Mouse (Mus musculus) stomach, embryonic 15.5 days (tissue): Measurements from ENCODE around the gene Npcd. TPM values are rescaled to one million over a fixed set of nuclear protein-coding genes. Genes with fewer than 3 reads are reported as not detected.
A peak's percentile ranks its signal among the peaks of the same experiment; 100 is the strongest.

Experiments
- ATAC-seq: fragments of 200-750 bp; cut with Nextera tagmentation; 2 replicates; pipeline ENCODE4 v1.8.0; 2017; ENCODE audit warnings: low read depth, moderate number of reproducible peaks, moderate TSS enrichment; ENCODE audit not compliant: insufficient read depth, low FRiP score
- H3K27ac ChIP-seq: fragments of 300-500 bp; sonication (generic); 2 replicates; pipeline ENCODE4 v1.5.1; 2015; ENCODE audit warnings: mild to moderate bottlenecking, inconsistent platforms
- H3K27me3 ChIP-seq: fragments of 300-500 bp; sonication (generic); replicated peaks from 2 replicates; pipeline ENCODE4 v1.6.1; 2015; ENCODE audit warnings: inconsistent platforms
- H3K36me3 ChIP-seq: fragments of 300-500 bp; sonication (generic); 2 replicates; pipeline ENCODE4 v1.6.1; 2015; ENCODE audit warnings: inconsistent platforms
- H3K4me1 ChIP-seq: fragments of 300-500 bp; sonication (generic); 2 replicates; pipeline ENCODE4 v1.6.1; 2015; ENCODE audit warnings: inconsistent platforms
- H3K4me2 ChIP-seq: fragments of 300-500 bp; sonication (generic); 2 replicates; pipeline ENCODE4 v1.6.1; 2015; ENCODE audit warnings: mild to moderate bottlenecking, inconsistent platforms
- H3K4me3 ChIP-seq: fragments of 300-500 bp; sonication (generic); replicated peaks from 2 replicates; pipeline ENCODE4 v1.5.1; 2015; ENCODE audit warnings: inconsistent platforms
- H3K9ac ChIP-seq: fragments of 300-500 bp; sonication (generic); 2 replicates; pipeline ENCODE4 v1.6.1; 2015; ENCODE audit warnings: inconsistent platforms
- H3K9me3 ChIP-seq: fragments of 300-500 bp; sonication (generic); 2 replicates; pipeline ENCODE4 v1.6.1; 2016; ENCODE audit warnings: inconsistent platforms
- WGBS: fragments of 180-500 bp; shearing (Covaris S2); methylation state at CpG from one replicate; pipeline ENCODE4 v1.1.7; 2015; 5-methylcytosine and 5-hydroxymethylcytosine counted together
- polyA plus RNA-seq: library from polyadenylated mRNA; unstranded; fragments of >200 nt; fragmentation: Nextera tagmentation; extraction: Ambion mirVana; gene quantifications from 2 replicates; pipeline ENCODE4 v1.2.1, GENCODE M21; 2015

Npcd gene
- polyA plus RNA-seq, 1 experiment from 2014 or later = not detected

DNA sequence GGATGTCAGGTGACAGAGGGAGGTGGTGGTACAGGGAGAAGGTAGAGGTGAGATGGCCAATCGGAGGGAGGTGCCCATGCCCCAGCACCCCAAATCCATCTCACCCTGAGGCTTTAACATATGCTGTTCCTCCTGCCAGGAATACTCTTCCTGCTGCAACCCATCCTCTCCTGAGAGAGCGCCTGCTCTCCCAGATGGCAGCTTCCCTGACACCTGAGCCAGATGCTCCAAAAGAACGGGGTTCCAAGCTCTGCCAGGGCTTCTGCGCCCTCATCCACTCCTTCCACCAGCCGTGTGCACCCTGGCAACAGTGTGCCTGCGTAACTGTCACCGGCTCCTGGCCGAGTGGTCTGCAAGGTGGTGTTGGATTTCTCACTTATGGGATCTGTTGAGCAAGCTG is 36.4 kb downstream of the Npcd start:
- Histone ChIP-seq H3K9me3 (no peaks in the 10 kb centered on the region), H3K27me3 (peaks cover 18% of the 10 kb centered on the region; the same call in 1 of the 2 replicates), H3K9ac (no peak overlapping the region), H3K4me2 (no peak overlapping the region), H3K36me3 (no peaks in the 10 kb centered on the region), H3K27ac (no peak overlapping the region), H3K4me1 (no peaks in the 10 kb centered on the region), H3K4me3 (no peak overlapping the region)
- 83% methylated on average over 8 of the region's 8 CpGs for WGBS
- no peak for ATAC-seq

DNA sequence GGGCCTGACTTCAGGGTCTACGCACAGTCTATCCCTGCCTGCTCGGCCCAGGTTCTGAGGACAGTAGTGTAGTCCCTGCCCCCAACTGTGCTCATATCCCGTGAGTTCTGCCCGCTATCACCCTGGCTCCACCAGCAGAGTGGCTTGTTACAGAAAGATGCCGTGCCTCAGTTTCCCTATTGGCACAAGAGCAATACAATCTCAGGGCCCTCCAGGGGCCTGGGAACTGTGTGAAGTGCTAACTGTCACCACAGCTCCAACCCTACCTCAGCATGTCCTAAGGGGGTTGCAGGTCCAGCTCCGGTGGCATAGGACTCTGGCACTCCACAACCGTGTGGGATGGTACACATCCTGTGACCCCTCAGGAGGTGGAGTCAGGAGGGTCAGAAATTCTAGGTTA is 36.9 kb downstream of the Npcd start:
- Histone ChIP-seq H3K27ac (no peak overlapping the region), H3K9me3 (no peaks in the 10 kb centered on the region), H3K27me3 (peaks cover 12% of the 10 kb centered on the region; the same call in 1 of the 2 replicates), H3K4me1 (no peaks in the 10 kb centered on the region), H3K36me3 (no peaks in the 10 kb centered on the region), H3K4me3 (no peak overlapping the region), H3K9ac (no peak overlapping the region), H3K4me2 (no peak overlapping the region)
- WGBS = 81% methylated on average over 7 of the region's 7 CpGs
- ATAC-seq = no peak

DNA sequence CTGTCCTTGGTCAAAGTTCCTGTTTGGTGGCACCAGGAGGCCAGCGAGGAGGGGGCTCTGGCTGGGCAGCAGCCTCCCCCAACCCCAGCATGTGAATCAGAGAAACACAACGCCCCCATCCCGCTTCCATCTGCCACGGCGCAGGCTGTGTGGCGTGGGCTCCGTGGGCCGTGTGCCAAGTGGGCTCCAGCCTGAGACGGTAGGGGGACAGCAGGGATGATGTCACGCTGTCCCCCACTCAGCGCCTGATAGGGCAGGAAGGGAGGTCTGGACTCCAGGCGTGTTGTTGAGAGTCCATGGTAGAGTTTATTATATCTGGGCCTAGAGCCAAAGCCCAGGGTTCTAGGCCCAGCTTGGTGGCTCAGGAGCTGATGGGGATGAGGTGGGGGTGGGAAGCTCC is 37.8 kb downstream of the Npcd start:
- 77% methylated on average over 12 of the region's 12 CpGs for WGBS
- ATAC-seq = no peak
- no peaks in the 10 kb centered on the region for H3K9me3 ChIP-seq

DNA sequence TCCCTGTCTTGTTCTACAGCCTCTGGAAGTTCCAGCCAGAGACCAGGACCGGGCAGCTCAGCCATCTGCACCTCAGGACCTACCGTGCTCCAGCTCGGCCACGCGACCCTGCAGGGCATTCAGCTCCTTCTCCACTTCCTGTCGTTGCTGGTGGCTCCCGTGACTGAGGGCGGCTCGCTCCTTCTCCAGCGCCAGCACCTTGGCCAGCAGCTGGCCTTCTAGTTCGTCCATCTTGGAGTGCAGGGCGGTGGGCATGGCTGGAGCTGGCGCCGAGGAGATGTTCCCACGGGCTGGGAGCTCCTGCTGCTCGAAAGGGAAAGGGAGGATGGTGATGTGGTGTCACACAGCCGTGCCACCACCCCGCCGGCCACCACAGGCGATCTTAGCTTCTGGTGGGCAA is 39.9 kb downstream of the Npcd start:
- Histone ChIP-seq H3K4me1 (no peaks in the 10 kb centered on the region), H3K4me2 (no peak overlapping the region), H3K27me3 (no peaks in the 10 kb centered on the region), H3K27ac (no peak overlapping the region), H3K4me3 (no peak overlapping the region), H3K9ac (no peak overlapping the region), H3K9me3 (no peaks in the 10 kb centered on the region), H3K36me3 (no peaks in the 10 kb centered on the region)
- no peak for ATAC-seq
- 15% methylated on average over 20 of the region's 20 CpGs for WGBS

More for the DNA sequence above, 37.8 kb downstream of the Npcd start:
- Histone ChIP-seq H3K4me3 (no peak overlapping the region), H3K4me2 (no peak overlapping the region), H3K27me3 (peaks cover 5% of the 10 kb centered on the region; the same call in 1 of the 2 replicates), H3K4me1 (no peaks in the 10 kb centered on the region), H3K36me3 (no peaks in the 10 kb centered on the region), H3K9ac (no peak overlapping the region), H3K27ac (no peak overlapping the region)

DNA sequence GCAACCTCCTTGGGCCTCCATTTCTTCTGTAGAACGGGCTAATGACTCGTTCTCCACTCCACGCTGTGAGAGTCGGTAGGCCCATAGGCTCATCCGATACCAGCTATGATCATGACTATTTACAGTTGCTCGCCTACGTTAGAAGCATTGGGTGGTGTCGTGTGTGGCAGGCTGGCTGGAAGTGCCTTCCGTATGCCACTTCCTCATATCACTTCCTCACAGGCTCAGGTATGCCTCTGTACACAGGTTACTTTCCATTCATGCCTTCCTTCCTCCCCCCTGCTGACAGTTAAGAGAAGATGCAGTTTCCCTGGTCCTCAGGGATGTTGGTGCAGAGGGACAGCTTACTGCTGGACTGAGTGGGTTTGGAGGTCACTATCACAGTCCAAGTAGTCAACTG is 41.0 kb downstream of the Npcd start:
- no peak overlapping the region for H3K4me2 ChIP-seq
- 91% methylated on average over 9 of the region's 9 CpGs for WGBS
- H3K4me1 ChIP-seq = no peaks in the 10 kb centered on the region
- H3K9ac ChIP-seq = no peak overlapping the region
- ATAC-seq = no peak
- no peaks in the 10 kb centered on the region for H3K9me3 ChIP-seq
- H3K4me3 ChIP-seq = no peak overlapping the region
- H3K27me3 ChIP-seq = no peaks in the 10 kb centered on the region
- no peak overlapping the region for H3K27ac ChIP-seq
- no peaks in the 10 kb centered on the region for H3K36me3 ChIP-seq

DNA sequence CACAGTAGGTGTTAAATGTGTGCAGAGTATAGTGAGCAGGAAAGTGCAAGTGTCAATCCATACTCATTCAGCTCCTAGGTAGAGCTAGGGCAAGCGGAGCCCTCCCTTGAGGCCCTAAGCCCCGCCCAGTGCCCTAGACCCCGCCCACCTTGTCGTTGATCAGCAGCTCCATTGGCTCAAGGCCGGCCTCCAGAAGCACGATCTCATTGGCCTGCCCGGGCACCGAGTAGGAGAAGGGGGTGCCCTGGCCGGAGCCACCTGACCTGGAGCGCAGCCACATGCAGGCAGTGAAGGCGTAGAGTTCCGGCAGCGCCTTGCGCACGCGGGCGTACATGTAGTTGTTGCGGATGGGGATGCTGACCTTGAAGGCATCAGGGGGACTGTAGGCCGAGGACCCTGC is 41.6 kb downstream of the Npcd start:
- H3K4me3 ChIP-seq = no peak overlapping the region
- H3K4me2 ChIP-seq = no peak overlapping the region
- peak; percentile 24; the same call in 1 of the 2 replicates for ATAC-seq
- H3K27me3 ChIP-seq = no peaks in the 10 kb centered on the region
- H3K9ac ChIP-seq = no peak overlapping the region
- H3K4me1 ChIP-seq = no peaks in the 10 kb centered on the region
- H3K36me3 ChIP-seq = no peaks in the 10 kb centered on the region
- no peak overlapping the region for H3K27ac ChIP-seq
- 25% methylated on average over 19 of the region's 19 CpGs for WGBS
- no peaks in the 10 kb centered on the region for H3K9me3 ChIP-seq

DNA sequence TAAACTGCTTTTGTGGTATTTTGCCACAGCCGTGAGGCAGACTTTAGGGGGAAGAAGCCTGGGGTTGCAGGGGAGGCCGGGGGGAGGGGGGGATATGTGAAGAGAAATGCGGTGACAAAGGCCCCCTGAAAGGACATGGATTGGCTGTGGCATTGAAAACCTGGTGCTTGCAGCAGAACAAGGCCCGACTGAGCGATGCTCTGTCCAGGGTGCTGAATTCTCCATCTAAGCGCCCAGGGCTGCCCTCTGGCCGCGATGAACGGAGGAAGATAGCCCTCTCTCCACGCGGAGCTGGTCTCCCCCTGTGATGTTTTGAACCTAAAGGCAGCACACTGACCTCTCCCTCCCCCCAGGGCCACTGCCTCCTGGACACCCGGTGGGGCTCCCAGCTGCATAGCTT is 42.5 kb downstream of the Npcd start:
- H3K4me1 ChIP-seq = no peaks in the 10 kb centered on the region
- 4% methylated on average over 12 of the region's 12 CpGs for WGBS
- ATAC-seq = no peak
- no peaks in the 10 kb centered on the region for H3K27me3 ChIP-seq
- no peak overlapping the region for H3K9ac ChIP-seq
- H3K36me3 ChIP-seq = no peaks in the 10 kb centered on the region
- no peak overlapping the region for H3K27ac ChIP-seq
- H3K4me3 ChIP-seq = no peak overlapping the region
- no peaks in the 10 kb centered on the region for H3K9me3 ChIP-seq
- H3K4me2 ChIP-seq = no peak overlapping the region

DNA sequence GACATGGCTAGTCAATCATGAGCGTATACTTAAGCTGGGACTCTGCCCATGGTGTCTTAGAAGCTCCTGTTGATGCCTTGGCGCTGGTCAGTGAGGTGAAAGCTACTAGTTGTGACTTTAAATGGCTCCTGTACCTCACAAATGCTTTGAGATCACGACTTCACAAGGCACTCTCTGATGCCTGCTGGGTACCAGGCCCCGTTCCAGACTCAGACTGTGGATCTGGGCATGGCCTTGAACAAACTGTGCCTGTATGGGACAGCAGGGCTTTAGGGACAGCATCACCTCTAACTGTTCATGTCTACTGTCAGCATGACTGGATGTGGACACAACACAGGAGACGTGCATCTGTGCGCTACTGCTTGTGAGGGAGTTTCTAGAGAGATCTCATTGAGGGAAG is 43.1 kb downstream of the Npcd start:
- 83% methylated on average over 6 of the region's 6 CpGs for WGBS
- ATAC-seq = no peak

DNA sequence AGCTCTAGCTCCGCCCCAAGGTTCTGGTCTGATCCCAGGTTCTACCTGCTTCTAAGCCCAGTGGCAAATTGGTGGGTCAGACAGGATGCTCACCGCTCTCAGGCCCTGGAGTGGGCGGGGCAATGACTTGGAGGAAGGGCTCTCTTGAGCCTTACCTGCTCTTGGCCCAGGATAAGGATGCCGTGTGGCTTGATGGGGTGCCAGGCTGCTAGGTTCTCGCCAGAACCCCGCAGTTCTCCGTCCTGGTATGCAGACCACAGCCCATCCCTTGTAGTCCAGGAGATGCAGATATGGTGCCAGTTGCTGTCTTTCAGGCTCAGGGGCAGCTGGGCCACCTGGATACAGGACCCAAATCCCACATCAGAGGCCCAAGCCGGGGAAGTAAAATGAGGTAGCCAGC is 43.9 kb downstream of the Npcd start:
- no peak overlapping the region for H3K9ac ChIP-seq
- WGBS = 49% methylated on average over 8 of the region's 8 CpGs
- no peak for ATAC-seq

More for the DNA sequence above, 43.1 kb downstream of the Npcd start:
- H3K27ac ChIP-seq = no peak overlapping the region
- no peaks in the 10 kb centered on the region for H3K36me3 ChIP-seq
- no peaks in the 10 kb centered on the region for H3K9me3 ChIP-seq
- no peak overlapping the region for H3K4me2 ChIP-seq
- H3K27me3 ChIP-seq = no peaks in the 10 kb centered on the region
- H3K9ac ChIP-seq = no peak overlapping the region
- no peak overlapping the region for H3K4me3 ChIP-seq
- H3K4me1 ChIP-seq = no peaks in the 10 kb centered on the region

DNA sequence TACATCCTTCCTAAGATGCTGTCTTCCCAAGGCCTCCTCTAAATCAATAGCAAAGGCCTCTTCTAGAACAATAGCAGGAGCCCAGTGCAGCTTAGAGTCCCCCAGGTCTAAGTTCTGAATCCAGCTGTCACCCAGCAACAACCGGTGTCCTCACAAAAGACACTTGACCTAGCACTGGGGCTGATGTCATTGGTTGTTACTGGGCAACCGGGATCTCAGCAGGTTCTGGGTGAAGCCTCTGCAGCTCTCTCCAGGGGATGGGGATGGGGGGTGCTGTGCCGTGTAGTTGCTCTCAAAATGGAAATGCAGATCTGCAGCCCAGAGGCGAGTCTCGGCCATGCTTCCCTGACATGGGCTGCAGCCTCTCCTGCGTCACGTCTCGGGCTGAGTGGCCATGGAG is 46.2 kb downstream of the Npcd start:
- Histone ChIP-seq H3K9ac (no peak overlapping the region), H3K9me3 (no peaks in the 10 kb centered on the region), H3K4me2 (no peak overlapping the region), H3K27me3 (no peaks in the 10 kb centered on the region), H3K36me3 (no peaks in the 10 kb centered on the region), H3K27ac (no peak overlapping the region), H3K4me1 (no peaks in the 10 kb centered on the region), H3K4me3 (no peak overlapping the region)
- no peak for ATAC-seq
- 66% methylated on average over 8 of the region's 8 CpGs for WGBS

More for the DNA sequence above, 43.9 kb downstream of the Npcd start:
- Histone ChIP-seq H3K4me2 (no peak overlapping the region), H3K9me3 (no peaks in the 10 kb centered on the region), H3K27ac (no peak overlapping the region), H3K4me1 (no peaks in the 10 kb centered on the region), H3K27me3 (no peaks in the 10 kb centered on the region), H3K4me3 (no peak overlapping the region), H3K36me3 (no peaks in the 10 kb centered on the region)

DNA sequence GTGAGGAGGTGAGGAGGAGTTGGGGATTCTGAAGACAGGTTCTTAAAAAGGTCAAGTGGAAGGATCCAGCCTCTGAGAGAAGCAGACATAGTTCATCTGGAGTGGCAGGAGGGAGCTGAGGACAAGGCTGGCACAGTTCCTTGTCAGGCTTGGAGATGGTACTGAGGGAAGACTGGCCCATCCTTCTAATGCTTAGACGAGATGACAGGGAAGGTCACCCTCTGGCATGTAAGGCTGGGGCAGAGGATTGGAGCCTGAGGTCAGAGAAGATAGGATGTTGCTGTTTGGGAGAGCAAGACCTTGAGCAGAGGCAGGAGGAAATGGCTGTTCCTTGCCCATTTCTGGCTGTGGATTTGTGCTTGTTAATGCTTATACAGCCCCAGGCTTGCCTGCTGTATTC is 49.0 kb downstream of the Npcd start:
- no peak overlapping the region for H3K4me2 ChIP-seq

DNA sequence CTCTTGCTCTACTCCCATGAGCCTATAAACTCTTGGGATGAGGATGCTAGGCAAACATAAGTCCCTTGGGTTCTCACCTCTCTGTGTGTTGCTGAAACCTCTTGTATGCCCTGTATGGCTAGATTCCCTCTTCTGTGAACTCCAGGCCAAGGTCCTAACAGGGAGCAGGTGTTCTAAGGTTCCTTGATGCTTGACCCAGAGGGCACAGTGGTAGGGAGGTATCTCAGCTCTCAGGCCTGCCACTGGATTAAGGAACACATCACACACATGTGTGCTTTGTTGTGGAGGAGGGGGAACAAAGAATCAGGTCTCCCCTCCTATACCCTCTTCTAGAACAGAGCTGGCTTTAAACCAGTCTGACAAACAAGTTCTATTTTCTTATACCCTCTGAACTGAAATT is 56.3 kb downstream of the Npcd start, which contains the start of gene Dnal4:
Gene Dnal4, minus strand, starts transcription at position 101 of the 400 bp plus-strand sequence.
- Histone ChIP-seq H3K27ac (no peak within 1 kb of the TSS), H3K36me3 (no peaks in the 10 kb centered on the region), H3K4me2 (no peak within 1 kb of the TSS), H3K4me1 (peaks cover 8% of the 10 kb centered on the region; the same call in 1 of the 2 replicates), H3K9me3 (no peaks in the 10 kb centered on the region), H3K27me3 (no peaks in the 10 kb centered on the region), H3K9ac (no peak within 1 kb of the TSS), H3K4me3 (no peak within 1 kb of the TSS)
- no peak for ATAC-seq

More for the DNA sequence above, 49.0 kb downstream of the Npcd start:
- H3K36me3 ChIP-seq = no peaks in the 10 kb centered on the region
- H3K27ac ChIP-seq = no peak overlapping the region
- no peaks in the 10 kb centered on the region for H3K9me3 ChIP-seq
- H3K9ac ChIP-seq = no peak overlapping the region
- H3K4me3 ChIP-seq = no peak overlapping the region
- H3K4me1 ChIP-seq = no peaks in the 10 kb centered on the region
- no peak for ATAC-seq
- 59% methylated on average over 1 of the region's 1 CpGs for WGBS
- no peaks in the 10 kb centered on the region for H3K27me3 ChIP-seq

DNA sequence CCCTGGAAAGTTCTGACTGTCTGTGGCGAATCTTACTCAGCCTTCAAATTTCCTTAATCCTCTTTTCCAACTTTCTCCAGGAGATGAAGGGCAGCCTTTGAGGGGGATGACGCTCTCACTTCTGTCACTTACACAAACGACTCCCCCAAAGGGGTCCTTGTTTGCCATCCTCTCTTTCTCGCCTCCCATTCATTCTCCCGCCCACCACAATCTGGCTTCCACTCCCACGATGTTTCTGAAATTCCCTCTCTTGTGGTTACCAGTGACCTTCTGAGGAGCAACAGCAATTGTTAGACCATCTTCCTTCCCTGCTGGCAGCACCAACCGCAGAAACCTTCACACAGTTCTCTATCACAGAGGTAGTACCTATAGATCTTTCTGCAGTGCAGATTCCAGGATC is 58.4 kb downstream of the Npcd start:
- peaks cover 15% of the 10 kb centered on the region for H3K4me1 ChIP-seq
- H3K4me2 ChIP-seq = no peak overlapping the region
- no peaks in the 10 kb centered on the region for H3K9me3 ChIP-seq
- H3K27me3 ChIP-seq = no peaks in the 10 kb centered on the region
- H3K9ac ChIP-seq = no peak overlapping the region
- H3K36me3 ChIP-seq = no peaks in the 10 kb centered on the region
- no peak overlapping the region for H3K4me3 ChIP-seq
- WGBS = 52% methylated on average over 7 of the region's 7 CpGs
- H3K27ac ChIP-seq = no peak overlapping the region
- ATAC-seq = no peak
